Mouse (Mus musculus) E14TG2a.4 (cell line): ENCODE results near the gene Zic3.

Source experiments
- CTCF ChIP-seq: conservative IDR thresholded peaks from 2 replicates; pipeline ENCODE4 v1.5.1; 2014; ENCODE audit warnings: low read length
- NANOG ChIP-seq: IDR thresholded peaks from 2 replicates; pipeline ENCODE4 v1.6.1; 2014; ENCODE audit warnings: borderline replicate concordance, low read length, mixed read lengths

DNA sequence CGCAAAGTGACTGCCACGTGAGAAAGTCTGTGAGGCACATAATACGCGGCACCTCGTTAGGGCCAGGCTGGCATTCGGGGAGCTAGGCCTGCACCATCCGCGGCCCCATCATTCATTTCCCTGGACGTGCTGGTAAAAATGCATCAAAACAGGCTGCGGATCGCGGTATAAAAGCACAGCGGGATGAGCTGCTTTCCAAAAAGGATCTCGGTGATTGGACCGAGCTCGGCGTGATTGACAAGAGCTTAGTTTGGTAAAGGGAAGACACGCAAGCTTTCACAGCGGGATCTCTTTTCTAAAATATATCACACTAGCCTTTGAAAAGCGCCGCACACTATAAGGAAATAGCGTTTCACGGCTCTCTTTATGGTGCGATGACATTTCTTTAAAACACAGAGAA is 3.8 kb upstream of the Zic3 start:
- no peak for TF ChIP-seq CTCF
- no peak for TF ChIP-seq NANOG
